Mouse (Mus musculus) liver (tissue): ENCODE measurements at regions not wholly inside any gene's neighbourhood (a gene's known extent, or its start where the extent isn't known, plus 50 kb on each side); places are given as distances from the start of the nearest gene placed in this dataset.

Experiments used
- DNase-seq: peaks from one replicate; pipeline ENCODE4 v3.0.0-alpha.2; 2020; ENCODE audit warnings: mixed read lengths

GRCm38 (mm10) chr5:148454200-148454599 is 54.5 kb upstream of the Slc7a1 start:
- no peak for DNase-seq

GRCm38 (mm10) chr5:148453776-148454175 is 54.1 kb upstream of the Slc7a1 start:
- no peak for DNase-seq

- DNase-seq = no peak
These were observed 53.4 kb upstream of the Slc7a1 start for GRCm38 (mm10) chr5:148452909-148453632.

- peak; percentile 50 for DNase-seq
These were observed 52.1 kb upstream of the Slc7a1 start for GRCm38 (mm10) chr5:148451811-148452210.

GRCm38 (mm10) chr5:148450924-148451323 is 51.2 kb upstream of the Slc7a1 start:
- DNase-seq = peak; percentile 60
